Mouse (Mus musculus) layer of hippocampus, postnatal 25 days (tissue): ENCODE measurements around the gene Capn5. TPM values are rescaled to one million over a fixed set of nuclear protein-coding genes. Genes with fewer than 3 reads are reported as not detected.

Experiments
- DNase-seq, 2 experiments: peaks; one replicate each; pipeline ENCODE4 v3.0.0; 2022; ENCODE audit warnings: mixed read lengths in 2 of 2, low spot score in 1 of 2; ENCODE audit errors: extremely low spot score in 1 of 2
- total RNA-seq, 2 experiments: library from RNA; stranded (reverse); gene quantifications; 2 replicates each; pipeline ENCODE4 v1.2.3; 2021

The Capn5 gene
- total RNA-seq, 2 experiments from 2014 or later, result 45.4 to 50.8 TPM

DNA sequence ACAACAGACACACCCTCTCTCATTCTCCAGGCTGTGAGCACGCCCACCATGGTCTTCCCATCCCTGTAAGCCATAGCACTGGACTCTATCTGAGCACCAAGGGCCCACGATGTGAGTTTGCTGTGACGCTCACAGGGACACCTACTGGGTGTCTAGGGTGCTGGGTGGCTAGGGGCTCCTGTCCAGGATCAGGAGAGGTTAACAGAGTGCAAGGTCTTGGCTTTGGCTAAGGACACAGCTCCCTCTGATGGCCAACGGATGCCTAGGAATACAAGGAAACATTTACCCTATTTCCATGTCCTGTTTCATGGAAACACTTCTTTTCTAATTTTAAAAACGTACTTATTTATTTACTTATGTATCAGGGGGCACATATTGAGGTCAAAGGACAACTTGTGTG, 27.5 kb downstream of the Capn5 start:
- DNase-seq, result no peak

DNA sequence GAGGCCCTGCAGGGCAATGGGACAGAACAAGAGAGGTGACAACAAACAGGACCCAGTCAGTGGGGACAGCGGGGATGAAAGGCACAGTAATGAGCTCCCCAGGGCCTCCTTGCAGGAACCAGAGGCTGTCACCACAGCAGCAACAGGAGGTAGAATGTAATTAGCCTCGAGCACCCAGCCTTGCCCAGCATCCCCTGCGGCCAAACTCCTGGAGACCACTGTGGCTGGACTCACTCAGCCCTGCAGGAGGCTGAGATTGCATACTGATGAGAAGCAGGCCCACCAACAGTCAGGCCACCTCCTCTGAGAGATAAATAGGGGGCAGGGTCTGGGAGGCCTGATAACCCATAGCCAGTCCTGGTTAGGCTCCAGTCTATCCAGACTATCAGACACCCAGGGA, 28.3 kb downstream of the Capn5 start:
- no peak for DNase-seq

DNA sequence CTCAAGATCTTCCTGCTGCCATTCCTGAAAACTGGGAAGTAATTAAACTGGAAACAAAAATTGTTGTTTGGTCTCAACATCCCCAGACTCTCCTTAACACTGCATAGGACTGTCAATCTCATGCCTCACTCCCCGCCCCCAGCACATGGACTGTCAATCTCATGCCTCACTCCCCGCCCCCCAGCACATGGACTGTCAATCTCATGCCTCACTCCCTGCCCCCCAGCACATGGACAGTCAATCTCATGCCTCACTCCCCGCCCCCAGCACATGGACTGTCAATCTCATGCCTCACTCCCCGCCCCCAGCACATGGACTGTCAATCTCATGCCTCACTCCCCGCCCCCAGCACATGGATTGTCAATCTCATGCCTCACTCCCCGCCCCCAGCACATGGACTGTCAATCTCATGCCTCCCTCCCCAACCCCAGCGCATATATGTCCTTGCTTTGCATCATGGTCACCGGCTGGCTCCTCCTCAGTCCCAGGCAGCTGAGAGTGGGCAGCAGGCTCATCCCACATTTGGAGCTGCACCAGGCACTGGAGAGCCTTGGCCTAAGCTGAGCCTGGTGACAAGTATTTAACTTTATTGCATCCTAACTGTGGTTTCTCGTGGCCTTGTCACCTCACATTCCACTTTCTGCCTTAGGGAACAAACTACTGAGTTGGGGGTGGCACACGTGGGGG, 29.2 kb downstream of the Capn5 start:
- no peak for DNase-seq

DNA sequence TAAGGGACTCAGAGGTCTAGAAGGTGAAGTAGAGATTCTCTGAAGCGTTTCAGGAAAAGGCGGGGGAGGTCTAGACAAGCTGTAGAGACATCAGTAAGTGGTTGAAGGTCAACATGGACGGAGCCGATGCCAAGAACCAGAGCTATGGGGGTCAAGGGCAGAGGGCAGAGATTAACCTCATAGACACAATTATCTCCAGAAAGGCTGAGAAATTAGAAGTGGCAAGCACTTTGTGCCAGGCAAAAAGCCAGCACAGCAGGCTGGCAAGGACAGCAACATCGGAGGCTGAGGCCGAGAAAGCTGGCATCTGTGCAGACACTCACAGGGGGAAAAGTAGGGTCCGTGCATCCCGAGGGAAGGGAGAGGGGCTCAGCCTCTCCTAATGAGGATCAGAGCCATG, 30.3 kb downstream of the Capn5 start:
- no peak for DNase-seq

DNA sequence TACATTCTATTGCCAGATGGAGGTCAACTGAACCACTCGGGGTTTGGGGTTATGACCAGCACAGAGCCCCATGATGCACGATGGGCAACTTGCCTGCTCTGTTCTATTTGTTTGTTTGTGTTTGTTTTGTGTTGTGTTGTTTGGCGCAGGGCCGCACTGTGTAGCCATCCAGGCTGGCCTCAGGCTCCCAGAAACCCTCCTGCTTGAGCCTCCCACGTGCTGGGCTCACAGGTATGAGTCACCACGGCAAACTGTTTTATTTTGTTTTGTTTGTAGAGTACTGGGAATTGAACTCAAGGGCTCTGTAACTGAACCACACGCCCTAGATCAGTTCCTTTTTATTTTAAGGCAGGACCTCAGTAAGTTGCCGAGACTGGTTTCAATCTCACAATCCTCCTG, 31.6 kb downstream of the Capn5 start:
- DNase-seq, result no peak

DNA sequence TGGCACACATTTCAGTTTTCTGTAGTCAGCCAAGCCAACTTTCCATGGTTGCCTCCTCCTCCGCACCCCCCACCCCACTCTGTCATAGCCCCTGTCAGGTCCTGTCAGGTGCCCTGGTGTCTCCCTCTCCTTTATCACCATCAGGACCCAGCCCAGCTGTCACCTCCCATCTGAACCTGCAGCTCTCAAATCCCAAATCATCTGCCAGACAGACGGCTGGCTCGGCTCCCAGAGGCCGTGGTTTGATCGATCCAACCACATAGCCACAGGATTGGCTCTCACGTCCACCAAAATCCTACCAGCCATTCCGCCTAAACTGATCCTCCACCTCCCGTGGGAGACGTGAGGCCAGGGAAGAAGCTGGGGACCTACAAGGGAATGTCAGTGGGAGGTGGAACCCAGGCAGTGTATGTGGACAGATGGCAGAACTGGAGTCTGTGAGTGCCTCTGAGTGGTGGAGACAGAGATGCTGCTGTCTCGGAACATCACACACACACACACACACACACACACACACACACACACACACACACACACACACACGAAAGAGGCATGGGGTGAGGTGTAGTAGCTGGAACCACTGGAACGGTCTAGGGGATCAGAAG, 32.1 kb downstream of the Capn5 start:
- peak in 1 of 2 experiments; percentile 42 for DNase-seq

DNA sequence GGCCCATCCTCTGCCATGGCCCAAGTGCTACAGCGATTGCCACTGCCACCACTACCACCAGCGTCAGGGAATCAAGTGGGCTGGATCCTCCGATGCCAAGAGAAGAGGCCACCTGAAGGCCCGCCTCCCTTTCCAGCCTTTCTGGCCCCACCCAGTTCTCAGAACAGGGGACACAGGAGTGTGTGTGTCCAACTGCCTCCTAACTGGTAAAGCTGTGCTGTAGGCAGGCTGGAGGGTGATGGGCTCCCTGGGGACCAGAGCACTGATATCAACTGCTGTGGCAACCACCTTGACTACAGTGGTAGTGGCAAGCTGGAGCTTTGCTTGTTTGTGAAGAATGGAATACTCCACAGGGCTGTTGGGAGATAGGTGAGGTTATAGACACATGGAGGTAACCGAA, 32.7 kb downstream of the Capn5 start, which contains the start of gene Omp:
Gene Omp, minus strand, starts transcription at position 101 of the 400 bp plus-strand sequence.
- no peak for DNase-seq

DNA sequence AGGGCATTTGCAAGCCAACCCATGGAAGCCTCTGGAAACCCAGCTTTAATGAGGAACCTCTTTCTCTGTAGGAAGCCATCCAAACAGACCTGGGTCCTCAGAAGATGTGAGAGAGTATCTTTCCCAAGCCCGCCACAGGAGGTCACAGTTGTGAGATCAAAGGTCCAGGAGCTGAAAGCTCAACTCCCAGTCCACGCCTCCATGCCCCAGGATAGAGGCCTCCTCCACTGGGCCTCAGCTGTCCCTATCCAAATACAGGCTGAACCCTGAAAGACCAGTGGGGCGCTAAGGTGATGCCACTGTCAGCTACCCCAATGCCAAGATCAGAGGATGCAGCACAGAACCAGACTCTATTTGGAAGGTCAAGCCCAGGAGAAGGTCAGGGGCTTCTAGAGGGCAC, 35.4 kb downstream of the Capn5 start:
- no peak for DNase-seq

DNA sequence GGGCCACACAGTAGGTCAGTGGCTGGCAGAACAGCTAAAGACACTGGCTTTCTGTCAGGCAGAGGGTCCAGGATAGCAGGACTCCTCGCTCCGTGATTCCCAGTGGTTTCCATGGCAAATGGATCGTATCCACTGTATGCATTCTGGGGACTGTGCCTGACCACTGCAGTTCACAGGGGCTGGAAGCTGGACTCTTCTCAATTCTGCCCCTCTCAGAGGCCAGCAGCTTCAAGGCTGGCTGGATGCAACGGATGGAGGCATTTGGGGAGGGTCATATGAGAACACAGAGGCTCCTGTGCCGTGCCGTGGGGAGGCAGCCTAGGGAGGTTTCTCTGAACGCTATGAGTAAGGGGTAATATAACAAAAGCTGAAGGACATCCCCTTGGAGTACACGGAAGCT, 35.8 kb downstream of the Capn5 start:
- DNase-seq, result no peak

DNA sequence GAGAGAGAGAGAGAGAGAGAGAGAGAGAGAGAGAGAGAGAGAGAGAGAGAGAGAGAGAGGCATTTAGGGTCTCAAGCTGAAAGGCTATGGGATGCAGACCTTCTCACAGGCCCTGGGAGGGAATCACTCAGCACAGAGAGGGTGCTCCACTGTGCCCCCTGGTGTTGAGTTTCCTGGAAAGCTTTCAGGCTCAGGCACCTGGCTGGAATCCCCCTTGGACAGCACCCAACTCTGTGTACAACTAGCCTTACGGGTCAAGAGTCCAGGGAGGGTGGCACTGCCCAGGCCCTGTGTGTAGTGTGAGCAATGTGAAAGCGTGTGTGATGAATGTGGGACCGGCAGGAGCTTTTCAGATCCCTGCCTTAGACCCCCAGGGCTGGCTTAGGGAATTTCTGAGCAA, 36.9 kb downstream of the Capn5 start:
- peak in 1 of 2 experiments; percentile 52 for DNase-seq

DNA sequence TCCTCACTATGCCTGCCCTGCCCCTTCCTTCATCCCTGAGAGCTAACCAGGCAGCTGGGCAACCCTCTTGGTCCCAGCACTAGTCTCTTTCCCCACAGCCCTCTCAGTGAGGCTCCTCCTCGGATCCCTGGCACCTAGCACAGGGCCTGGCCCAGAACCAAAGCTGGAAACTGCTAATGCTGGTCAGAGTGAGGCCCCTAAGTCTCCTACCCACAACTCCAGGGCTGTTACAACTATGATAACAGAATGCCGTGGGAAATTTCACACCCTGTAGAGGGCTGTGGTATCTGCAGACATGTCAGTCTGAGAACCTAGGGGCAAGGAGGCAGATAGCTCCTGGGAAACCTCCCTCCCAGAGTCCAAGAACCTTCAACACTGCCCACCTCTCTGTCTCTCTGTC, 37.5 kb downstream of the Capn5 start:
- no peak for DNase-seq

DNA sequence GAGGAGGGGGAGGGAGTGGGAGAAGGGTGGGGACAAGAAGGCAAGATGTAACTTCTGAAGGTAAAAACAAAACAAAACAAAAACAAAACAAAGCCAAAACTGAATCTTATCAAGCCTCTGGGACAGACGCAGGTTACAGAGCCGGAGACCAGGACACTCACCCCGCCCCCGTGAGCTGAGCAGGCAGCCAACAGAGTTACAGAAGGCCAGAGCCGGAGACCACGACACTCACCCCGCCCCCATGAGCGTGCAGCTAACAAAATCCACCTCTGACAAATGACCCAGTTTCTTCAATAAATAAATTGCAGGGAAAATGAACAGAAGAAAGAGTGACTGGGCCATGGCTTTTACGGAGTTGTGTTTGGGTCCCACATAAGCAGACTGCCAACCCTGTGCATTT, 38.9 kb downstream of the Capn5 start:
- no peak for DNase-seq

DNA sequence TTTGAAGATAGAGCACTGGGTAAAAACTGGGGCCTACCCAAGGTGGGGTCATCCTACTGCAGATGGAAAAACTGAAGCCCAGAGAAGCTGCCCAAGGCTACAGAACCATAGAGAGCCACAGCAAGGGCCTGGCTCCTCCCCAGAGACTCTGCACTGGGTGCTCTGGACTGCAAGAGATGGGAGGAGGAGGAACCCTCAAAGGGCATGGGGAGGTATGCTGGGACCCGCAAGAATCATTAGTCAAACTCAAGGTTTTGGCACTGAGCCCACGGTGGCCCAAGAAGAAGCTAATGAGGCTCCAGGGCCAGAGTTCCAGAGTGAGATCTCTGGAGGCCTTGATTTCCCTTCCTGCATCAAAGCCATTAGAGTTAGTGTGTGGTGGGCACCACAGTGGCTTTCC, 40.1 kb downstream of the Capn5 start:
- DNase-seq, result no peak

DNA sequence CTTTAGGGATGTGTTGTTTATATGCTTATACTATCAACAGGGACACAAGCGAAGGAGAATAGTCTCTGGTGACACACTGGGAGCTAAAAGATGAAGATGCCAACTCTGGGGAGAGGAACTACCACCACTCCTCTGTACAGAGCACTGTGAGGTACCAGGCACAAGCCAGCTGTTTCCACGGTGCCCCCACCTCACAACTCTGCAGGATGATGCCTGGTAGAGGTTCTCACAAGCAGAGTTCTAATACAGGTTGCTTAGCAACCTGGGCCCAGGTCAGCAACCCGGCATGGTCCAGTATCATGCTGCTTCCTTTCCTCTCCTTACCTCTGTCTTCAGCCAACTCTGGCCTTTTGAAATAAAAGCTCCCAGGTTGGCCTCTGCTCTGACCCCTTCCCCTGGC, 40.5 kb downstream of the Capn5 start:
- no peak for DNase-seq

DNA sequence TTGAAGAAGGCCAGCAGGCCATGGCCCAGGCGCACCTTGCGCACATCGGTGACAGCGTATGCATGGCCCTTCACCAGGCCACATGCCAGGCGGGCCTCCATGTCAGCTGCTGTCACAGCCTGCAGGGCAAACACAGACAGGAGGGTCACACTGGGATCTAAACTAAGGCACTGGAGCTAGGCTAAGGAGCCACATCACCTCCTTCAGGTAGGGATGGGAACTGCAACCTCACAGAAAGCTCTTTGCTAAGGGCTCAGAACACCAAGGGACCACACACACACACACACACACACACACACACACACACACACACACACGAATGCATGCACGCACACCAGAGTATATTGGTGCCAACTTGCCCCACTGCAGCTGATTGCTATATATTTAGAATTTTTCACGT, 46.3 kb downstream of the Capn5 start:
- DNase-seq, result no peak

DNA sequence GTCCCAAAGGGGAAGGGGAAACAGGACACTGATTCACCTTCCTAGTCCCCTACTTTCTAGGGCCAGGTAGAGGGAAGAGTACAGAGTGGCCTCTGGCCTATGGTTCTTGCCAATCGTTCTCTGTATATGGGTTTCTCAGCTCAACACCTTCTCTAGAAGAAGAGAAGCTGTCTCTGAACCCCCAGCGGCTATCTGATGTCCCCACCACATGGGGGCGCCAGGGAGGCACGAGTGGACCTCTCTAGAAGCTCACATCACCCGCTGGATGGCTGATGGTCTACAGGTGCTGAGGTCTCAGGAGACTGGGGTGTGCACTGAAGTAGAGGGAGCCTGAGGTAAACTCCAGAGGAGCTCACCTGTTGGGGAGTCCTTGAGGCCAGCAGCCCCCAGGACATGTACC, 52.6 kb downstream of the Capn5 start:
- DNase-seq, result peak in 1 of 2 experiments; percentile 47

DNA sequence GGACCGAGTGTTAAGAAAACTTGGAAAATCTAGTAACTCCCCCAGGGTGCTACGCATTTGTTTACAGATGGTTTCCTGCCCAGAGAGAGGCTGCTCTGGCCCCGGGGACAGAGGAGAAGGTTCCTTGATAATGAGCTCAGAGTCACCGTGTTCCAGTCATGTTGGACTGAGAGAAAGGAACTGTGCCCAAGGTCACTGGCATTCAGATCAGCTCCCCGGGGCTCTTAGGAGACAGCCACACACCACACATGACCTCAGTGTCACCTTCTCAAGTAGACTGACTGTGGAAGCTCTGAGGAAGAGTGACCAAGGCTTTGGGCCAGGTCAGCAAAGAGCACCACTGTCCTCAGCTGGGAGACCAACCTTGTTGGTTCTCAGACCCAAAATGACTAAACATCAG, 53.4 kb downstream of the Capn5 start:
- no peak for DNase-seq

DNA sequence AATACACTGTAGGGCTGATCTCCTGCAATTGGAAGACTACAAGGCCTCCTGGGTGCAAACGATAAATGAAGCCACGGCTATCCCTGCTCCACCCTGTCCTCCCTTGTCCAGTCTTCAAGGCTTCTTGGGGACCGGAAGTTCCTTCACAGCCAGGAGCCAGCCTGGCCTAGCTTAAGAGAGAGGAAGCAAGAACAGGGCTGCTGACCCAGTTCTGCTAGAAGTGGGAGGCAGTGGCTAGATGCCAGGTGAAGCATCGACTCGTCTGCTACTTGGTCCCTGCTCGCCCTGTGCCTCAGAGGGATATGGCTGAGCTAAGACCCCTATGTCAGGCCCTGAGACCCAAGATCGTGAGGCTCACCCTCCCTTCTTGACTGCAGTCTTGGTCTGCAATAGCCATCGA, 56.4 kb downstream of the Capn5 start:
- DNase-seq, result no peak

DNA sequence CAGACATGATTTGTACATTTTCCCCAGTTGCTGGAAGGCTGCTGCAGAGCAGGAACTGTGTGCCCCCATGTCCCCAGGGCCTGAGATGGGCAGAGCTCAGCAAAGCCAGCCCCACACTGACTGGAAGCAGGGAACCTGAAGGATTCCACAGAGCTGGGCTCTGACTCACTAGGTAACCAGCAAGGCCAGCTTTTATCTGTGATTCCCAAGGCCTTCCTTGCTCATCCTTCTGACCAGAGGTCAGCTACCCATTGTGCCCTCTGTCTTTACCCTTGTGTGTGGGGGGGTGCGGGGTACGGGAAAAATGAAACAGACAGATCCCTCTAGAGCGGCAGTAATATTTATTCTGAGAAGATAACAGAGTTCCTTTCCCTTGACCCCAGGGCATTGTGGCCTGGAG, 56.8 kb downstream of the Capn5 start:
- no peak for DNase-seq

DNA sequence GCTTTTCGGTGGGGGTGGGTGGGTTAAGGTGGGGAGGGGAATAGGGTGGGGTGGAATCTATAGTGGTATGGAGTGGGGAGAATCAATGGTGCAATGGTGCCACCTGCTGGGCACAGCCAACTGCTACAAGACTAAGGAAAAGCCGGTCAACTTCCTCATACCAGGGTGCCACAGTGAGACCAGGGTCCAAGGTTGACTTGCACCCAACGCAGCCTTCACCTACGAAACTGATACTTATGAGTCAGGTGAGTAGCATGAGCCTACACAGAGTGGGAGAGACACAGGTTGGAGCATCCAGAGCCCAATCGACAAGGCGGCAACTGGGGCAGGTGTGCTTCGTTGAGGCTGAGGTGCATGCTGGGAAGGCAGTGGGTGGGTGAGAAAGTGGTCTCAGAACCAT, 57.7 kb downstream of the Capn5 start:
- peak; percentile 75 to 84 for DNase-seq

DNA sequence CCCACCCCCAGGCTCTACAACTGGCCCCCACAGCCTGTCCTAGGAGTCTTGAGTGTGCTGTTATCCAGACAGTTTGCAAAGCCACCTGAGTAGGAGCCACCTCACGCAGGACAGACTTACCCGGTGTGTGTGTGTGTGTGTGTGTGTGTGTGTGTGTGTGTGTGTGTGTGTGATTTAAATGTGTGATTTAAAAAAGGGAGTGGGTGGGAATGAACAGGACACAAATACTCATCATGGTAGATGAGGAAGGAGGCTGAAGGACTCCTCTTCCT, 58.2 kb downstream of the Capn5 start:
- DNase-seq, result no peak

DNA sequence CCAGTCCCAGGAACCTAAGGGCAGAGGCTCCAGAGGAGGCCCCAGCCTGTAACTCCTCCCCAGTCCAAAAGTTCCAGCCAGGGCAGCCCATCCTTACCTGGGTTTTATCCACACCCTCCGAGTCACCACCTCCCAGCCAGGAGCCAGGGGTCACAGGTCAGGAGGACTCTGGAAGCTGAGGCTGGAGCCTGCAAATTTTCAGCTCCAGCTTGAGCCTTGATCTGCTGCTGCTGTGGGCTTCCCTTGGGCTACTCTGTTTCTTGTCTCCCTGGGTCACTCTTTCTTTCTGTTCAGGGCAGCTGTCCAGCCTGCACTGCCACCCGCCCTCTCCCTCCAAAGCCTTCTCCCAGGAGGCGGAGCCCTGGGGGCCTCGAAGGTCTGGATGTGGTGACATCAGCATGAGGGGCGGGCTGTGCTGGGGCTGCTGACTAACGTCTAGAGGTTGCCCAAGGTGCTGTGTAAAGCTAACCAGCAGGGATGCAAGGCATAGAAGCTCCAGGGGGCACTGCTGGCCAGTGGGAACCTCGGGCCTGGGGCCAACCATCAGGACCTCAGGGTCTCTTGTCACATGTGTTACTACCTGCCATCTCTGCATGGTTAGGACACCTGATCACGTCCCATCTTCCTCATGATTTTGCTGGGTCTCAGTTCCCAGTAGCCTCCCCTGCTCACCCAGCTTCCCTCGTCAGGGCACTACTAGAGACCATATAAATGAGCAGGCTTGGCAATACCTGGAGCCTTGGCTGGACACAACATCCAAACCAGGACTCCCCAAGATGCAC, 58.7 kb downstream of the Capn5 start, which contains the start of gene Myo7a:
Gene Myo7a, minus strand, starts transcription at position 346 of the 782 bp plus-strand sequence.
- no peak for DNase-seq
